Mouse (Mus musculus) gastrocnemius, adult 2 months (tissue): Measurements from ENCODE around the gene Aldh9a1. TPM values are rescaled to one million over a fixed set of nuclear protein-coding genes. Genes with fewer than 3 reads are reported as not detected.

ENCODE experiments used
- DNase-seq: peaks from one replicate; pipeline ENCODE4 v3.0.0; 2022
- H3K27ac ChIP-seq: fragments of 200-600 bp; 2 replicates; pipeline ENCODE4 v1.8.1; 2022; ENCODE audit warnings: mild to moderate bottlenecking
- H3K4me3 ChIP-seq: fragments of 200-600 bp; 2 replicates; pipeline ENCODE4 v1.8.1; 2022; ENCODE audit warnings: mild to moderate bottlenecking, moderate library complexity
- CTCF ChIP-seq: fragments of 200-600 bp; IDR thresholded peaks from 2 replicates; pipeline ENCODE4 v1.8.1; 2022; ENCODE audit warnings: antibody characterized with exemption, mild to moderate bottlenecking, moderate library complexity
- intact Hi-C: fragments of 180-260 bp; cut with DNase I; formaldehyde crosslinking; loops from one replicate; pipeline ENCODE4 v1.15.1; 2025
- microRNA-seq: library from miRNA; unstranded; fragments of <30 nt; microRNA quantifications from one replicate; pipeline ENCODE4 v1.2.0, GENCODE M21; 2021
- total RNA-seq, 2 experiments: library from RNA; stranded (reverse); gene quantifications; 2 replicates each; pipeline ENCODE4 v1.2.3; 2021

Gene Aldh9a1
- total RNA-seq, 2 experiments from 2014 or later = 4.1 to 5.8 TPM

DNA sequence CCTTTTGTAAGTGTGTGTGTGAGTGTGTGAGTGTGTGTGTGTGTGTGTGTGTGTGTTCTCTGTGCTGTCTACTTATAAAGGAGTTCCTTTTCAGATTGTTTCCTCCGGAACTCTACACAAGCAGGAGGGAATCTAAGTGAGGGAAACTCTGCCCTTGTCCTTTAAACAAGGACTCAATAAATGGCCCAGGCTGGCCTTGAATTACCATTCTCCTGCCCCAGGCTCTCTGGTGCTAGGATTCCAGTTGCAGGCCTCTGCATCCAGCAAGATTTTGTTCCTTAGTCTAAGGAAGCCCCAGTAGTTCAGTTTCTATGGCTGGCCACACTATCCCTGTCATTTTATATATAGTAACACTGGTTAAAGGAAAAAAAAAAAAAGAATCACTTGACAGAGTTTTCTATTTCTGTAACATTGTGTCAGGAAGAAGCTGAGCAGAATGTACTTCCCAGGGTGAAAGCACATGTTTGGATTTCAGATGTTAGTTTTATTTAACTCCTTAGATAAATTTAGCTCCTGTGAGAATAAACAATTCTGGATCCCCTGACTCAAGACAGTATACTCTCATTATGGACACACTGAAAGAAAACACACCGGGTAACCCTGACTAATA is 42.3 kb downstream of the Aldh9a1 start:
- peak overlapping the region; percentile 82 for H3K4me3 ChIP-seq
- intact Hi-C loops = no loop called here
- peak overlapping the region; percentile 95 for H3K27ac ChIP-seq
- DNase-seq = no peak
- TF ChIP-seq CTCF = no peak

DNA sequence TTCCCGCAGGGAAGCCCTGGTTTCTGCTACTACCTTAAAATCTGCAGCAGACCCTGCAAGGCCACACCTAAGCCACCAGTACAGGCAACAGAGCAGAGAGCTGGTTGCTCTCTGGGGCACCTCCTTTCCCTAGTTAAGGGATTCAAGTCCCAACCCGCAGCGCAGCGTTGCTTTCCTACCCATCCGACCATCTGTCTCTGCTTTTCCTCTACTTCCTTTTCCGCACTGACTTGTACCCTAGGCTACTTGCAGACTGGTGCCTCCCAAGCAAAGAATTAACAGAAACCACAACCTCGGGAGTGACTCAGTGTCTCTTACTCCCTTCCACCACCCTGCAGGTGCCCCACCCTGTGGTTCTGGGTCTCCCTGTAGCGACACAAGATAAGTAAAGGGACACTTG is 42.9 kb downstream of the Aldh9a1 start:
- Histone ChIP-seq H3K27ac (peak overlapping the region; percentile 95), H3K4me3 (peak overlapping the region; percentile 82)
- TF ChIP-seq CTCF = no peak
- intact Hi-C loops = loop anchor here (1.0 kb wide), 1 partner anchor 22 kb away; no protein-coding TSS in a partner anchor
- peak; percentile 34 for DNase-seq

GRCm38 (mm10) chr1:167393281-167393680 is 43.5 kb downstream of the Aldh9a1 start:
- peak overlapping the region; percentile 82 for H3K4me3 ChIP-seq
- intact Hi-C loops = loop anchor here (1.0 kb wide), 1 partner anchor 23 kb away; no protein-coding TSS in a partner anchor
- DNase-seq = peak; percentile 34
- TF ChIP-seq CTCF = no peak
- H3K27ac ChIP-seq = peak overlapping the region; percentile 95

DNA sequence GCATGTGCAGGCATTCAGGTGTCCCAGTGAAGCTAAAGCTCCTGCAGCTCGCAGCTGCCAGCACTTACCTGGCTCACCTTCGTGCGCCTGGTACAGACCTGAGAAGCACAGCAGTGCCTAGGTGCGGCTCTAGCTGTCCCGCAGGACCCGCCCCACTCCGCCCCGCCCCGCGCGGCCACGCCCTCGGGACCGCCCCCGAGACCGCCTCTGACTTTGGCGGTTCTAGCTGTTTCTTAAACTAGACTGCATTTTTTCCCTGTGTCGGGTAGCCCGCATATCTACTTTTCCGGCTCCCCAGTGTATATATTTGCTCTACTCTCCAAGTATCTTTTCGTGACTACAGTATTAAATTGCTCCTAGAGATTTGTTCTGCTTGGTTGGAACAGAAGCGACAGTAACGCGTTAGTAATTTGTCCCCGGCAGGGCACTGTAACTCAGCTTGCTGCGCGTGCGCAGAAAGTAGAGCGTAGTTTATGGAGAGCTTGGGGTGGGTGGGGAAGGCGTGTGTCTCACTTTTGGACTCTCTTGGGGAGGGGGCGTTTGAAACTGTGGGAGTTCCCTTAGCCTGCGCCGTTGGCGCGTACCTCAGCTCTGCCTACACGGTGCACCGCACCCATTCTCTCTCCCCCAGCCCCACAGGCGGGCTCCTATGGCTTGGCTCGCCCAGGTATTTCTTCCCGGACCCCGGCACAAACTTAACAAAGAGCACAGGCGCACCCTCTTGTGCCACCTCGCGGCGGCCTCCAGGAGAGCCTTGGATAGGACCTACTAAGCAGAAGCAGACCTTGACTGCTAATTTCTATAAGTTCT is 44.1 kb downstream of the Aldh9a1 start, which contains the start of gene Mgst3:
Mgst3 (minus strand) TSS at position 159 of the 810 bp plus-strand sequence.
- H3K4me3 ChIP-seq = peak within 1 kb of the TSS; percentile 82
- intact Hi-C loops = loop anchor here (1.0 kb wide), 1 partner anchor 24 kb away; no protein-coding TSS in a partner anchor
- TF ChIP-seq CTCF = peak; percentile 76
- peak; percentile 96 for DNase-seq
- peak within 1 kb of the TSS; percentile 95 for H3K27ac ChIP-seq

DNA sequence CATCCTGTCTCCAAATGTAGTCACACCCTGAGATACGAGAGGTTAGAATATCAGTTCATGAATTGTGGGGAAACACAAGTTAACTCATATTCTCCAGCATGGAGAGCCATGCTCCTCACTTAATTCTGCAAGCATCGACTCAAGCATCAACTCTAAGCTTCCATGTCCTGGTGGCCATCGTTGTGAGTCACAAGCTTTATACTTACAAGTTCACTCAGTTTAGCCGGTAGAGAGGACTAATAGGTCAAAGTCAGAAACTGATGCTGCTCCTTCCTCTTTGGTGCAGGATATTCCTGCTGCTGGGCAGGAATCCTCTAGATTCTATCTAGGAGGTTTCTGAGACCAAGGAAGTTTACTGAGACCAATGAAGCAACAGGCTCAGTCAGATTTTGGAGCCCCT is 55.4 kb downstream of the Aldh9a1 start:
- DNase-seq = no peak
- intact Hi-C loops = no loop called here
- H3K27ac ChIP-seq = no peak overlapping the region
- H3K4me3 ChIP-seq = no peak overlapping the region
- no peak for TF ChIP-seq CTCF

DNA sequence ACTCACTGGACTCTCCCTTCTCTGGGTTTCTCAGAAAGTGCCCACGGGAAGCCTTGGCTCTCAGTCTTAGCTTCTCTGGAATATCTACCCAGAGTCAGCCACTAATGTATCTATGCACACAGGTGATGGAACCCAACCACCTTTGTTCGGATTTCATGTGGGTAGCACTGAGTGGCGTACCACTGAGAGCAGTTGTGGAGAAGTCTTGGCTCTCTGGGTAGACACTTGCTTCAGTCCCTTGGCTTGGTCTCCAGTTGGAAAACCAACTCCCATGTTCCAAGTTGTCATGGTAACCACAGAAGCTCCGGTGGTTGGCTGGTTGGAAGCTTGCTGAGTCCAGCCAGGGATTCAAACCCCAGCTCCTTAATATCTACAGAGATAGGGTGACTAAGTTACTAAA is 59.8 kb downstream of the Aldh9a1 start:
- intact Hi-C loops = no loop called here
- TF ChIP-seq CTCF = no peak
- no peak overlapping the region for H3K4me3 ChIP-seq

DNA sequence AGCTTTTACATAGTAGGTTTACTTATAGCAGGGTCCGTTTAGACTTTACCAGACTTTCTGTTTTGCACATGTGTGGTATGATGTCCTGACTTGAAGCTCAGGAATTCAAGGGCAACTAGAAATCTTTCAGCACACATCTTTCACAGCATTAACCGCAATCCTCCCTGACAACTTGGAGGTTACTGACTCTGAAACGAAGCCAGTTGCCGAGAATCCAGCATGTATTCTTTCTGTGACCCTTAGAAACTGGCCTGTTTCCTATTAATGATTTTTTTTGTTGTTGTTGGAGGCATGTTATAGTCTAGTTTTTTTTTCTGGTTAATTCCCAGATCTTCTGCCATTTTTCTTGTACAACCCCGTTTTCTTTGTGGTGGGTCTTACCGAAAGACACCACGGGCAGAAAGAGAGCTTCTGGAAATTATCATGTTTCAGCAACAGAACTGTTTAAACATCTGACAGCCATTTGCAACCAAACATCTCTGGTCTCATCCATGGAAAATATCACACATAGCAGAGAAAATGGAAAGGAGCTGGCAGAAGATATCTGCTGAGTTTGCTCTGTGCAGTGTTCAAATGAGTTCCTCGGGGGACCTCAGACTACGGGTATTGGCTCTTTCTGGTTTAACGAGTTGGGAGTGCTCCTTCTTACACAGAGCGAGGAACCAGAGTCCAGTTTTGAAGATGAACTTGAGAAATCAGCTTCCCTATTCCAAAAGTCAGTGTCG is 62.4 kb downstream of the Aldh9a1 start:
- DNase-seq = no peak
- H3K27ac ChIP-seq = no peak overlapping the region
- intact Hi-C loops = no loop called here
- TF ChIP-seq CTCF = no peak
- H3K4me3 ChIP-seq = no peak overlapping the region

More for the DNA sequence above, 59.8 kb downstream of the Aldh9a1 start:
- DNase-seq = no peak
- no peak overlapping the region for H3K27ac ChIP-seq

DNA sequence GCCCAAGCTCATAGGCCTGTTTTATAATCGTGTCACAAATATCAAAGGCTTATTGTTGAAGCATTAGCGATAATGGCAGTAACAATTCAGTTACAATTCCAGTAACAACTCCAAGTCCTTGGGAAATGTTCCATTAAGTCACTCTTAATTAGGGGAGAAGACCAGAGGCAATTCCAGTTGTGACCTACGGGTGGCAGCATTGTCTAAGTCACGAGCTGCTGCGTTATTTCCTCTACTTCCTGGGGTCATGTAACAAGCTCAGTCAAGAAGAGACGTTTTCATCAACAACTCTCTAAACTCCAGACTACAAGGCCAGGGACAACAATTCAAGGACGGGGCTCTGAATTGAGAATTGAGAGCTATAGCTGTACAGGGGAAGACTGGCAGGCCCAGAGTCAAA is 65.1 kb downstream of the Aldh9a1 start:
- intact Hi-C loops = loop anchor here (1.0 kb wide), 2 partner anchors 222 to 230 kb away; no protein-coding TSS in a partner anchor
- peak; percentile 76 for DNase-seq
- no peak overlapping the region for H3K27ac ChIP-seq
- no peak overlapping the region for H3K4me3 ChIP-seq
- no peak; the same call in 1 of the 2 replicates for TF ChIP-seq CTCF

Small RNAs within 50 kb of the gene (microRNA-seq; reads per million reads assigned to microRNA genes)
- gene Gm25911 = not detected

Other genes starting within 250 kb of the Aldh9a1 start
- 10 to 100 TPM; 14.1 to 22.4 TPM for gene Uck2, start 64.7 kb upstream of the Aldh9a1 start, total RNA-seq
- 10 to 100 TPM; 33.2 to 40.4 TPM for gene Tmco1, start 41.6 kb upstream of the Aldh9a1 start, total RNA-seq
- gene Mgst3, start 43.9 kb downstream of the Aldh9a1 start, total RNA-seq = 100 to 1,000 TPM; 147 to 151 TPM
- gene Lrrc52, start 116.8 kb downstream of the Aldh9a1 start, total RNA-seq = 10 to 100 TPM in 1 of 2 experiments, 1 to 10 TPM in 1; 6.5 to 13.1 TPM
- gene Rxrg, start 248.4 kb downstream of the Aldh9a1 start, total RNA-seq = 10 to 100 TPM; 58.4 to 59.6 TPM